Mouse (Mus musculus) lung, postnatal 0 days (tissue): Measurements from ENCODE around the gene Mapk1ip1.

Experiments
- CTCF ChIP-seq: IDR thresholded peaks from 2 replicates; pipeline ENCODE4 v1.5.1; 2016; ENCODE audit warnings: antibody characterized with exemption, mild to moderate bottlenecking
- EP300 ChIP-seq: IDR thresholded peaks from 2 replicates; pipeline ENCODE4 v1.6.1; 2016; ENCODE audit warnings: antibody characterized with exemption, mild to moderate bottlenecking, control low read depth

DNA sequence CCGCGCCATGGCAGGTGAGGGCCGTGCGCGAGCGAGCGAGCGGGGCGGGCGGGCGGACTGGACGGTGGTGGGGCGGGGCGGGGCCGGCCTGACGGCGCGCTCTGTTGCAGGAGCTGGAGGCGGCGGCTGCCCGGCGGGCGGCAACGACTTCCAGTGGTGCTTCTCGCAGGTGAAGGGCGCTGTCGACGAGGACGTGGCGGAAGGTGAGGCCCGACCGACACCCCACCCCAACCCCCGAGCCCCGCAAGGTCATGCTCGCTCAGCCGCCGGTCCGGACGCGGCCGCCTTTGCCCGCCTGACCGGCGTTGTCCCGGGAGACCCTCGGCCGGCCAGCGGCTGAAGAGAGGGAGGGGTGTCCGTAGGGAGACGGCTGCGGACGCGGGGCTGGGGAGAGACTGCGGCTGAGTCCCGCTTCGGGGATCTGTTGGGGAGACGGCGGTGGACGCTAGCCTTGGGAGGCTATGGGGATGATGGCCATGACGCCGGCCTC lies 474 bp upstream of the Mapk1ip1 start:
- TF ChIP-seq EP300 (no peak), CTCF (no peak)
